Mouse (Mus musculus): ENCODE measurements around the gene Xaf1.
"Not testable (repeated sequence)": the region's sequence is repeated elsewhere in the genome, so short reads cannot be mapped to it uniquely, and the experiment has no call there.

The Xaf1 gene

GRCm38 (mm10) chr11:72311355-72312001 lies 10.0 kb downstream of the Xaf1 start:
- DNase-seq (ENCODE audit: low spot score in 2 of 2) = no peak

GRCm38 (mm10) chr11:72314151-72314895 lies 12.9 kb downstream of the Xaf1 start, which contains the start of gene Fbxo39:
TSS of gene Fbxo39 (plus strand) at chr11:72314444.
- DNase-seq (ENCODE audit: low spot score in 2 of 2) = peak; percentile 49 to 62

GRCm38 (mm10) chr11:72318026-72318425 lies 16.6 kb downstream of the Xaf1 start:
- no peak for DNase-seq (ENCODE audit: low spot score in 2 of 2)

GRCm38 (mm10) chr11:72324431-72324830 lies 23.0 kb downstream of the Xaf1 start:
- no peak for DNase-seq (ENCODE audit: low spot score in 2 of 2)

GRCm38 (mm10) chr11:72325701-72326100 lies 24.3 kb downstream of the Xaf1 start:
- DNase-seq (ENCODE audit: low spot score in 2 of 2) = no peak

- DNase-seq (ENCODE audit: low spot score in 2 of 2) = peak; percentile 45 to 50
Observed at GRCm38 (mm10) chr11:72332951-72333667, 31.7 kb downstream of the Xaf1 start.

- DNase-seq (ENCODE audit: low spot score in 2 of 2) = no peak
Observed at GRCm38 (mm10) chr11:72334653-72335052, 33.2 kb downstream of the Xaf1 start.

GRCm38 (mm10) chr11:72336726-72337125 lies 35.3 kb downstream of the Xaf1 start:
- no peak for DNase-seq (ENCODE audit: low spot score in 2 of 2)

GRCm38 (mm10) chr11:72338437-72338871 lies 37.0 kb downstream of the Xaf1 start:
- DNase-seq (ENCODE audit: low spot score in 2 of 2) = no peak

- DNase-seq (ENCODE audit: low spot score in 2 of 2) = no peak
Observed at GRCm38 (mm10) chr11:72339716-72340115, 38.3 kb downstream of the Xaf1 start.

GRCm38 (mm10) chr11:72342549-72343237 lies 41.3 kb downstream of the Xaf1 start:
- peak; percentile 47 to 52 for DNase-seq (ENCODE audit: low spot score in 2 of 2)

GRCm38 (mm10) chr11:72343238-72343625 lies 41.8 kb downstream of the Xaf1 start:
- not testable (repeated sequence) for DNase-seq (ENCODE audit: low spot score in 2 of 2)

- no peak for DNase-seq (ENCODE audit: low spot score in 2 of 2)
Observed at GRCm38 (mm10) chr11:72343904-72344303, 42.5 kb downstream of the Xaf1 start.

- no peak for DNase-seq (ENCODE audit: low spot score in 2 of 2)
Observed at GRCm38 (mm10) chr11:72344486-72344885, 43.1 kb downstream of the Xaf1 start.

GRCm38 (mm10) chr11:72348563-72348962 lies 47.1 kb downstream of the Xaf1 start:
- DNase-seq (ENCODE audit: low spot score in 2 of 2) = peak in 1 of 2 experiments; percentile 20

GRCm38 (mm10) chr11:72349016-72349415 lies 47.6 kb downstream of the Xaf1 start:
- DNase-seq (ENCODE audit: low spot score in 2 of 2) = peak in 1 of 2 experiments; percentile 49

GRCm38 (mm10) chr11:72349652-72350051 lies 48.2 kb downstream of the Xaf1 start:
- no peak for DNase-seq (ENCODE audit: low spot score in 2 of 2)

- DNase-seq (ENCODE audit: low spot score in 2 of 2) = no peak
Observed at GRCm38 (mm10) chr11:72352272-72352671, 50.8 kb downstream of the Xaf1 start.

GRCm38 (mm10) chr11:72353186-72353585 lies 51.8 kb downstream of the Xaf1 start:
- no peak for DNase-seq (ENCODE audit: low spot score in 2 of 2)

- peak; percentile 16 to 39 for DNase-seq (ENCODE audit: low spot score in 2 of 2)
Observed at GRCm38 (mm10) chr11:72354971-72355728, 53.7 kb downstream of the Xaf1 start.
